Mouse (Mus musculus) heart, adult 2 months (tissue): Measurements from ENCODE around the gene Hip1r.

Experiments
- CTCF ChIP-seq: fragments of 200-600 bp; IDR thresholded peaks from 2 replicates; pipeline ENCODE4 v1.8.1; 2022; ENCODE audit warnings: antibody characterized with exemption, mild to moderate bottlenecking, moderate library complexity
- POLR2A ChIP-seq: fragments of 200-500 bp; IDR thresholded peaks from 2 replicates; pipeline ENCODE4 v1.6.1; 2011; ENCODE audit warnings: mild to moderate bottlenecking, low read depth, low read length, control low read depth; ENCODE audit not compliant: insufficient read depth

DNA sequence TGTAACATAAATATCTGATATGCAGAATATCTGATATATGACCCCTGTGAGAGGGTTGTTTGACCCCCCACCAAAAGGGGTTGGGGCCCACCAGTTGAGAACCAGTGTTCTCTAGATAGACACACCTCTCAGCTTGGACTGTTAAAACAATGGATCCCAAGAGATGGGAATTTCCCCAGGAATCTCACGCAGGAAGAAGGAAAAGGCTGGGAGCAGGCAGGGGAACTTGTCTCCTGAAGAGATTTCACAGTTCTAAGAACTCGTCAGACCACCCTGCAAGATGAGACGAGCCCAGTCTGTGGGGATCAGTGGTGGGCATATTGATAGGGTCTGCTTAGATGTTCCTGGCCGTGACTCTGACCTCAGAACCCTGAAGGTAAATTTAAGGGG is 6.5 kb downstream of the Hip1r start:
- TF ChIP-seq POLR2A (no peak), CTCF (no peak)
